Mouse (Mus musculus): ENCODE measurements around the gene Dhx8. TPM values are rescaled to one million over a fixed set of nuclear protein-coding genes. Genes with fewer than 3 reads are reported as not detected.
A peak's percentile ranks its signal among the peaks of the same experiment; 100 is the strongest.

The Dhx8 gene
- polyA plus RNA-seq, 1 experiment from 2014 or later, result 18.5 TPM

DNA sequence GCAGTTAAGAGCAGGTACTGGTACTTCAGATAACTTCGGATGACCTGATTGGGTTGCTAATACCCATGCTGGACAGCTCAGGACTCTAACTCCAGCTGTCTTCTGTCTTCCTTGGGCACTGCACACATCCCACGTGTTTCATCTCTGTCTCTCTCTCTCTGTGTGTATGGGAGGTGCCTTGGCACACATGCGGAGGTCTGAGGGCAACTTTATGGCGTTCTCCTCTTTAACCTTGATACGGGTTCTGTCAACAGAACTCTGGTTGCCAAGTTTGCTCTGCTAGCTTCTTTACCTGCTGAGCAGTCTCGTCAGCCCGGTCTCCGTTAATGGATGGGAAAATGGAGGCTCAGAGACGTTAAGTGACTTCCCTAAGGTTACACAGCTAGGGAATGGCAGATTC is 19.9 kb upstream of the Dhx8 start:
- ATAC-seq (ENCODE audit: insufficient number of reproducible peaks, insufficient read depth, low FRiP score, low read depth), result no peak
- no peak overlapping the region for H3K4me3 ChIP-seq (ENCODE audit: control insufficient read depth in 1 of 2, insufficient read depth in 1 of 2, low read depth in 1 of 2, low read length in 2 of 2)
- H3K27me3 ChIP-seq (ENCODE audit: control insufficient read depth, insufficient read depth, low read length), result no peaks in the 10 kb centered on the region
- H3K27ac ChIP-seq (replicated peaks in 1 of 2; ENCODE audit: control insufficient read depth in 1 of 2, insufficient read depth in 1 of 2, low read depth in 2 of 2, low read length in 2 of 2), result no peak overlapping the region
- WGBS, result 72% methylated on average over 9 of the region's 9 CpGs
- no peaks in the 10 kb centered on the region for H3K36me3 ChIP-seq (ENCODE audit: control insufficient read depth, insufficient read depth, low read length)
- 0 out of 4 replicates have a peak, but pooled peaks cover 2% of the 10 kb centered on the region in 2 experiments for H3K4me1 ChIP-seq (ENCODE audit: control insufficient read depth in 2 of 2, insufficient read depth in 2 of 2, low read length in 2 of 2)
- H3K9ac ChIP-seq (ENCODE audit: low read length), result no peak overlapping the region
- no peak overlapping the region for H3K4me2 ChIP-seq (ENCODE audit: low read length)
- no peaks in the 10 kb centered on the region for H3K9me3 ChIP-seq (ENCODE audit: control insufficient read depth, low read length)

DNA sequence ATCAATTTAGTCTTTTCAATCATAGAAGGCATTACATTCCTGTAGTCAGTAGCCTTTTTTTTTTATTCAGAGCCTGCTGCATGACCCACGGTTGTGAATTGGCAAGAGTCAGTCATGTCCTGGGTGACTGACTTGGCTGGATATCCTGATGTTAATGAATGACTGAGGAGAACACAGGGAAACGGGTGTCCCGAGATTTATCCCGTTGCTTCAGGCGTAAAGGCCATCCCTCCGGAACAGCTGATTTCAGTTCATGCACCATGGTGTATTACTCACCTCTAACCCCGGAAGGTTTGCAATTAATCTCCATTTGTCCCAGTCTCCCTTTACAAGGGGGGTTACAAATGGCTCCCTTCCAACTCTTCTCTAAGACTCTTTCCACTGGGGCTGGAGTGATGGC is 18.7 kb upstream of the Dhx8 start:
- Histone ChIP-seq H3K9me3 (ENCODE audit: control insufficient read depth, low read length) (no peaks in the 10 kb centered on the region), H3K4me2 (ENCODE audit: low read length) (no peak overlapping the region), H3K4me3 (ENCODE audit: control insufficient read depth in 1 of 2, insufficient read depth in 1 of 2, low read depth in 1 of 2, low read length in 2 of 2) (no peak overlapping the region), H3K27me3 (ENCODE audit: control insufficient read depth, insufficient read depth, low read length) (no peaks in the 10 kb centered on the region), H3K9ac (ENCODE audit: low read length) (no peak overlapping the region), H3K36me3 (ENCODE audit: control insufficient read depth, insufficient read depth, low read length) (no peaks in the 10 kb centered on the region), H3K27ac (replicated peaks in 1 of 2; ENCODE audit: control insufficient read depth in 1 of 2, insufficient read depth in 1 of 2, low read depth in 2 of 2, low read length in 2 of 2) (no peak overlapping the region), H3K4me1 (ENCODE audit: control insufficient read depth in 2 of 2, insufficient read depth in 2 of 2, low read length in 2 of 2) (peaks cover 0 to 2% of the 10 kb centered on the region in 2 experiments; a peak in 2 of 4 replicates)
- no peak for ATAC-seq (ENCODE audit: insufficient number of reproducible peaks, insufficient read depth, low FRiP score, low read depth)
- 68% methylated on average over 7 of the region's 7 CpGs for WGBS

DNA sequence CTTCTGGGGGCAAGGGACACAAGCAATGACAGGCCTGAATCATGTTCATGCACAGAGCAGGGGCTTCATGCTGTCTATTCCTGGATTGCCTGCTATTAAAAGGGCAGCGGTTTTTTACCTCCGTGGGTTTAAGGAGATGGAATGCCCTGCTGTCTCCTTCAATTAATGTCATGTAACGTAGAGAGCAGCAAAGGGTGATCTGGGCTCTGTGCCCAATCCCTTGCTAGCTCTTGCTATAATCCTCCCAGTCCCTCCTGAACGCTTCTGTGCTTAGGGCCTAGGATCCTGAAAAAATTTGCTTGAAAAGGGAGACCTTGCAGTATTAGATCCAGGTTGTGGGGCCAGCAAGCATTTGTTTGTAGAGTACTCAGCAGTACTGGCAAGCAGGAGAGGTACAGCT is 14.4 kb upstream of the Dhx8 start:
- 18% methylated on average over 4 of the region's 4 CpGs for WGBS
- Histone ChIP-seq H3K9ac (ENCODE audit: low read length) (peak overlapping the region; percentile 30; the same call in 1 of the 2 replicates), H3K4me1 (ENCODE audit: control insufficient read depth in 2 of 2, insufficient read depth in 2 of 2, low read length in 2 of 2) (peaks cover 0 to 2% of the 10 kb centered on the region in 2 experiments; a peak in 2 of 4 replicates), H3K27me3 (ENCODE audit: control insufficient read depth, insufficient read depth, low read length) (no peaks in the 10 kb centered on the region), H3K4me2 (ENCODE audit: low read length) (no peak overlapping the region), H3K36me3 (ENCODE audit: control insufficient read depth, insufficient read depth, low read length) (no peaks in the 10 kb centered on the region), H3K4me3 (ENCODE audit: control insufficient read depth in 1 of 2, insufficient read depth in 1 of 2, low read depth in 1 of 2, low read length in 2 of 2) (no peak overlapping the region), H3K27ac (replicated peaks in 1 of 2; ENCODE audit: control insufficient read depth in 1 of 2, insufficient read depth in 1 of 2, low read depth in 2 of 2, low read length in 2 of 2) (no peak overlapping the region; a peak in 2 of 4 replicates), H3K9me3 (ENCODE audit: control insufficient read depth, low read length) (no peaks in the 10 kb centered on the region)
- ATAC-seq (ENCODE audit: insufficient number of reproducible peaks, insufficient read depth, low FRiP score, low read depth), result no peak

DNA sequence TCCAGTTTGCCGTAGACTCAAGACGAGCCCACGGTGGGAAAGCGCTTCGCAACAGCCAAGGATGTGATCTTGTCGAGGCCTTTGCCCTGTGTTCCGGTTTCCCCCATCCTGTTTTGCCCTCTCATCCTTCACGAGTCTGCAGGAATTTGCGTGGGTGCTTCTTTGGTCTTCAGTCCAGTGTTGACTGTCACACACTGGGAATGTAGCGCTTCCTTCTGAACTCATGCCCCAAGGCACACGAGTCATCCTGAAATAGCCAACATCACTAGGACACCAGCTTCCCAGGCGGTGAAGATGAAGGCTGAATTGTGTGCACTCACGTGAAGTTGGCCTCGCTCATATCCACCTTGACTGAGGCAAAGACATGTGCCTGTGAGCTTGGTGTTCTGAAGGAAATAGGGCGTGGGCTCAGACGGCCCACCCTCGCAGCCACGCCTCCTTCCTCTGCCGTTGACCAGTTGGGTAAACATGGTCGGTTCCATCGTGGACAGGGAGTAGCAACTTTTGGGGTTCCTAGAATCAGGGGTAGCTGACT is 12.7 kb upstream of the Dhx8 start:
- Histone ChIP-seq H3K27me3 (ENCODE audit: control insufficient read depth, insufficient read depth, low read length) (no peaks in the 10 kb centered on the region), H3K27ac (replicated peaks in 1 of 2; ENCODE audit: control insufficient read depth in 1 of 2, insufficient read depth in 1 of 2, low read depth in 2 of 2, low read length in 2 of 2) (no peak overlapping the region), H3K4me1 (ENCODE audit: control insufficient read depth in 2 of 2, insufficient read depth in 2 of 2, low read length in 2 of 2) (peaks cover 0 to 2% of the 10 kb centered on the region in 2 experiments; a peak in 2 of 4 replicates), H3K9me3 (ENCODE audit: control insufficient read depth, low read length) (no peaks in the 10 kb centered on the region), H3K9ac (ENCODE audit: low read length) (no peak overlapping the region), H3K4me3 (ENCODE audit: control insufficient read depth in 1 of 2, insufficient read depth in 1 of 2, low read depth in 1 of 2, low read length in 2 of 2) (no peak overlapping the region), H3K36me3 (ENCODE audit: control insufficient read depth, insufficient read depth, low read length) (no peaks in the 10 kb centered on the region), H3K4me2 (ENCODE audit: low read length) (no peak overlapping the region)
- no peak for ATAC-seq (ENCODE audit: insufficient number of reproducible peaks, insufficient read depth, low FRiP score, low read depth)
- WGBS, result 75% methylated on average over 21 of the region's 21 CpGs

DNA sequence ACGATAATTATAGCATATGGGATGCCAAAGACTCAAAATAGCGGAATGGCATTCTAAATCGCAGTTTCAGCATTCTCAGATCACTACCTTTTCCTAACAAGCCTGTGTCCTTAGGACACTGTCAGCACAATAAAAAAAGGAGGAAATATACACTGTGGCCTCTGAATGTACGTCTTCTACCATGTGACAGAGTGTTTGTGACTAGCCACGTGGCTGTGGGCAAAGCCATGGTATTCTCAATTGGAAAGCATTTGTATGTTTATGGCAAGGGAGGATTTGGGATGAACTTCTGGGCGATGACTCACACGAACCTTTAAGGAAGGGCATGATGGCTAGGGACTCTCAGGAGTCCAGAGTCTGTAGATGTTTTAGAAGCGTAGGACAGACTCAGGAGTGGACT is 7.7 kb upstream of the Dhx8 start:
- 76% methylated on average over 8 of the region's 8 CpGs for WGBS
- H3K27ac ChIP-seq (replicated peaks in 1 of 2; ENCODE audit: control insufficient read depth in 1 of 2, insufficient read depth in 1 of 2, low read depth in 2 of 2, low read length in 2 of 2), result no peak overlapping the region
- H3K9me3 ChIP-seq (ENCODE audit: control insufficient read depth, low read length), result no peaks in the 10 kb centered on the region
- H3K9ac ChIP-seq (ENCODE audit: low read length), result no peak overlapping the region
- no peaks in the 10 kb centered on the region for H3K27me3 ChIP-seq (ENCODE audit: control insufficient read depth, insufficient read depth, low read length)
- H3K36me3 ChIP-seq (ENCODE audit: control insufficient read depth, insufficient read depth, low read length), result no peaks in the 10 kb centered on the region
- no peak overlapping the region for H3K4me3 ChIP-seq (ENCODE audit: control insufficient read depth in 1 of 2, insufficient read depth in 1 of 2, low read depth in 1 of 2, low read length in 2 of 2)
- H3K4me1 ChIP-seq (ENCODE audit: control insufficient read depth in 2 of 2, insufficient read depth in 2 of 2, low read length in 2 of 2), result no peaks in the 10 kb centered on the region
- no peak for ATAC-seq (ENCODE audit: insufficient number of reproducible peaks, insufficient read depth, low FRiP score, low read depth)
- no peak overlapping the region for H3K4me2 ChIP-seq (ENCODE audit: low read length)

DNA sequence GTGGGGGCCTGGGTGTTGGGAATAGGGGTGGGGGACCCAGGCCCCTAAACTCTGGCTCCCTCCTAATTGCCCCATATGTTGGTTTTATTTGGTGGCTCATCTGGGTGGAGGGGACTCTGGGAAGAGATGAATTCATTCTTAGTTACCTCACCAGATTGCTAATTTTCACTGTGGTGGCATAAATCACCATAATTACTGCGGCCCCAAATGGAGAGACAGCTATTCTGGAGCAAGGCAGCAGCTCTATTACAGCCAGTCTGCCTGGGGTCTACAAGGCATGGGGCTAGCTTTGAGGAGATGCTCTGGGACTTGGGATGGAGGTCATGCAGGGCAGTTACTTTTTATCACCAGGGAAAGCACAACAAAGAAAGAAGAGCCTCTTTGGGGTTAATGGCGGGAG is 6.0 kb upstream of the Dhx8 start:
- 57% methylated on average over 2 of the region's 2 CpGs for WGBS
- no peak overlapping the region for H3K27ac ChIP-seq (replicated peaks in 1 of 2; ENCODE audit: control insufficient read depth in 1 of 2, insufficient read depth in 1 of 2, low read depth in 2 of 2, low read length in 2 of 2)
- ATAC-seq (ENCODE audit: insufficient number of reproducible peaks, insufficient read depth, low FRiP score, low read depth), result no peak
- H3K9me3 ChIP-seq (ENCODE audit: control insufficient read depth, low read length), result no peaks in the 10 kb centered on the region
- no peaks in the 10 kb centered on the region for H3K27me3 ChIP-seq (ENCODE audit: control insufficient read depth, insufficient read depth, low read length)
- no peaks in the 10 kb centered on the region for H3K4me1 ChIP-seq (ENCODE audit: control insufficient read depth in 2 of 2, insufficient read depth in 2 of 2, low read length in 2 of 2)
- no peaks in the 10 kb centered on the region for H3K36me3 ChIP-seq (ENCODE audit: control insufficient read depth, insufficient read depth, low read length)
- no peak overlapping the region for H3K4me2 ChIP-seq (ENCODE audit: low read length)
- H3K9ac ChIP-seq (ENCODE audit: low read length), result no peak overlapping the region
- H3K4me3 ChIP-seq (ENCODE audit: control insufficient read depth in 1 of 2, insufficient read depth in 1 of 2, low read depth in 1 of 2, low read length in 2 of 2), result no peak overlapping the region

DNA sequence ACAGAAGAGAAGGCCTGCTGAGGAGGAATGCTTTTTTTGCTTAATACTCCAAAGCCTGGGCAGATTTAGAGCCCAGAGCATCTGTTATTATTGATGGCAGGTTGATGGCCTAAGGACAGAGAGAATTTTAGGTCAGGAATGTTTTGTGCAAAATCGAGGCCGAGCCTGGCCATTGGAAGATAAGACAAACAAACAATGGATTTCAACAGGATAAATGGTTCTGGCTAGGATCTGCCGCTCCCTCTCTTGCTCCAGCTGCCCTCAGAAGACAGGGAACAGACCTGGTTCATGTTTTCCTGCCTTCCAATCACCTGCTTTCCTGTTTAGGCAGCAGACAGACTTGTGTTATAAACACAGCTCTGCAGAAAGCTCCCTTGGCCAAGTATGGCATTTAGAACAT is 3.4 kb upstream of the Dhx8 start:
- H3K4me3 ChIP-seq (ENCODE audit: control insufficient read depth in 1 of 2, insufficient read depth in 1 of 2, low read depth in 1 of 2, low read length in 2 of 2), result no peak overlapping the region
- no peak overlapping the region for H3K9ac ChIP-seq (ENCODE audit: low read length)
- 31% methylated on average over 3 of the region's 3 CpGs for WGBS
- no peak overlapping the region for H3K4me2 ChIP-seq (ENCODE audit: low read length)
- H3K36me3 ChIP-seq (ENCODE audit: control insufficient read depth, insufficient read depth, low read length), result no peaks in the 10 kb centered on the region
- H3K27me3 ChIP-seq (ENCODE audit: control insufficient read depth, insufficient read depth, low read length), result no peaks in the 10 kb centered on the region
- H3K4me1 ChIP-seq (ENCODE audit: control insufficient read depth in 2 of 2, insufficient read depth in 2 of 2, low read length in 2 of 2), result peaks cover 0 to 12% of the 10 kb centered on the region in 2 experiments; a peak in 3 of 4 replicates
- H3K27ac ChIP-seq (replicated peaks in 1 of 2; ENCODE audit: control insufficient read depth in 1 of 2, insufficient read depth in 1 of 2, low read depth in 2 of 2, low read length in 2 of 2), result no peak overlapping the region
- ATAC-seq (ENCODE audit: insufficient number of reproducible peaks, insufficient read depth, low FRiP score, low read depth), result no peak
- H3K9me3 ChIP-seq (ENCODE audit: control insufficient read depth, low read length), result no peaks in the 10 kb centered on the region

DNA sequence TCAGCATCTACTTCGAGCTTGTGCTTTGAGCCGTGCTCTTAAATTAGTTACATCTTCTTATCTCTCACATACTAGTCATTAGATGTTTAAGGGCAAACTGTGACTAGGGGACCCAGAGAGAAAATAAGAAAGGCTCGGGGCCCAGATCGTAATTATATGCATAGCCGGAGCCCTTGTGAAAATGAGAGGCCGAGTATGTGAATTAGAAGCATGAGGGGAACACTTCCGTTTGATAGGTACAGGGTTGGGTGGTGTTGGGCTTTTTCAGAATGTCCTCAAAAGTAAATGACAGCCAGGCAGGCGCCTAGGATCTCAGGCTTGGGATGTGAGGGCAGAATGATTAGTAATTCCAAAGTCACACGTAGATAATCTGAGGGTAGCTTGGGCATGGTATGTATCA is 877 bp downstream of the Dhx8 start:
- Histone ChIP-seq H3K9ac (ENCODE audit: low read length) (peak overlapping the region; percentile 82), H3K4me3 (ENCODE audit: control insufficient read depth in 1 of 2, insufficient read depth in 1 of 2, low read depth in 1 of 2, low read length in 2 of 2) (peak overlapping the region; percentile 68 to 98), H3K4me1 (ENCODE audit: control insufficient read depth in 2 of 2, insufficient read depth in 2 of 2, low read length in 2 of 2) (peaks cover 0 to 12% of the 10 kb centered on the region in 2 experiments; a peak in 3 of 4 replicates), H3K9me3 (ENCODE audit: control insufficient read depth, low read length) (no peaks in the 10 kb centered on the region), H3K36me3 (ENCODE audit: control insufficient read depth, insufficient read depth, low read length) (peaks cover 42% of the 10 kb centered on the region), H3K27me3 (ENCODE audit: control insufficient read depth, insufficient read depth, low read length) (no peaks in the 10 kb centered on the region), H3K4me2 (ENCODE audit: low read length) (peak overlapping the region; percentile 68), H3K27ac (replicated peaks in 1 of 2; ENCODE audit: control insufficient read depth in 1 of 2, insufficient read depth in 1 of 2, low read depth in 2 of 2, low read length in 2 of 2) (no peak overlapping the region)
- WGBS, result 24% methylated on average over 9 of the region's 9 CpGs
- no peak for ATAC-seq (ENCODE audit: insufficient number of reproducible peaks, insufficient read depth, low FRiP score, low read depth)

All from heart, embryonic 14.5 days (tissue).